Mouse (Mus musculus) liver, embryonic 14.5 days (tissue): ENCODE measurements around the gene Sstr1.

Experiments used
- CTCF ChIP-seq: IDR thresholded peaks from 2 replicates; pipeline ENCODE4 v1.5.1; 2016; ENCODE audit warnings: antibody characterized with exemption, low read depth, control low read depth
- EP300 ChIP-seq: IDR thresholded peaks from 2 replicates; pipeline ENCODE4 v1.6.1; 2016; ENCODE audit warnings: antibody characterized with exemption, low read depth

DNA sequence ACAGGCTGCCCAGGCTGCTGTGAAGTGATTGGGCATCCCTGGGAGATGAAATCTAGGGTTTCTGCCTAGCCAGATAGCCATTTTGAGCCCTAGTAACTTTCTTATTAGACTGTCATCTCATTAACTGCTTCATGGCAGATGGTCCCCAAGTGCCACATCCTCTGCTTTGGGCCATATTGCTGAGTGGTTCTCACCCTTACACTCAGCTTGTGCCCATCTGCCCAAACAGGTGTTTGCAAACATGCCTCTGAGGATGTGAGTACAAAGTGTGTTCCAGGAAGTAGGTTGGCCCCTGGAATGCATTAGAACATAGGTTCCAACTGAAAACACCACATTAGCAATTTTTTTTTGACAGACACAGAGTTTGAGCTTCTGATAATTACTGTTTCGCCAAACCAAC is 3.6 kb upstream of the Sstr1 start:
- TF ChIP-seq CTCF = no peak
- TF ChIP-seq EP300 = no peak
